Mouse (Mus musculus) NIH3T3 (cell line): ENCODE measurements at regions not wholly inside any gene's neighbourhood (a gene's known extent, or its start where the extent isn't known, plus 50 kb on each side); places are given as distances from the start of the nearest gene placed in this dataset.

ENCODE experiments used
- DNase-seq: peaks from one replicate; pipeline ENCODE4 v3.0.0-alpha.2; 2012; ENCODE audit warnings: low read depth

DNA sequence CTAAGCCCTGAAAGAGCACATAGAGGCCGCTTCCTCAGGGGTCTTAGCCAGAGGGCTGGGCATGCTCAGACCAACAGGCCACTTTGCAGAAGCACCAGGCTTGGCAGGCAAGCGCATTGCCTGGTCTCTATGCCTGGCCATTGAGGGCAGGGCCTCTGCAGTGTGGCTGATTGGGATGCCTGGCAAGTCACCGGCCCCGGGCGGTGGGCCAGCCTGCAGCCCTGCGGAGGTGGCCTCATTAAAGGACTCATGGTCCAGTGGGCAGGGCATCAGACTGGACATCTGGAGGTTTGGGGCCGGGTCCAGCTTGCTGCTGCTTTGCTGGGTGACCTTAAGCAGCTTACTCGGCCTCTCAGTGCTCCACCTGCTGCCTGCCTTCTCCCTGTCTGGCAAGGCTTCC is 165.3 kb downstream of the Inhbb start:
- no peak for DNase-seq

DNA sequence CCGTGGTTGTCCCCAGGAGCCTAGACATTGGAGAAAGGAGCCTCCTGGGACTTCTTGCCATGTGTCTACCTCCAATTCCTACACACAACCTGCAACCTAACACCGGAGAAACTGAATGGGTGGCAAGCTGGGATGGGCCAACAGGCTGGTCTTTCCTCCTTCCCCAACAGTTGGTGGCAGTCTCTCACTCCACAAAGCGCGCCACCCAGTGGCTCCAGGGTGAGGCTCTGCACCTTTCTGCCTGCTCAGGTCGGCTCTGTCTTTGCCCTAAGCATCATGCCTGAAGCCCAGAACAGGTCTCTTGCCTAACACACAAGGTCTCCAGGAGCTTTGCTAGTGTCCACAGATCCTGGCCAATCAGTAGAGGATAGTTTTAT is 166.0 kb downstream of the Inhbb start:
- DNase-seq: no peak

DNA sequence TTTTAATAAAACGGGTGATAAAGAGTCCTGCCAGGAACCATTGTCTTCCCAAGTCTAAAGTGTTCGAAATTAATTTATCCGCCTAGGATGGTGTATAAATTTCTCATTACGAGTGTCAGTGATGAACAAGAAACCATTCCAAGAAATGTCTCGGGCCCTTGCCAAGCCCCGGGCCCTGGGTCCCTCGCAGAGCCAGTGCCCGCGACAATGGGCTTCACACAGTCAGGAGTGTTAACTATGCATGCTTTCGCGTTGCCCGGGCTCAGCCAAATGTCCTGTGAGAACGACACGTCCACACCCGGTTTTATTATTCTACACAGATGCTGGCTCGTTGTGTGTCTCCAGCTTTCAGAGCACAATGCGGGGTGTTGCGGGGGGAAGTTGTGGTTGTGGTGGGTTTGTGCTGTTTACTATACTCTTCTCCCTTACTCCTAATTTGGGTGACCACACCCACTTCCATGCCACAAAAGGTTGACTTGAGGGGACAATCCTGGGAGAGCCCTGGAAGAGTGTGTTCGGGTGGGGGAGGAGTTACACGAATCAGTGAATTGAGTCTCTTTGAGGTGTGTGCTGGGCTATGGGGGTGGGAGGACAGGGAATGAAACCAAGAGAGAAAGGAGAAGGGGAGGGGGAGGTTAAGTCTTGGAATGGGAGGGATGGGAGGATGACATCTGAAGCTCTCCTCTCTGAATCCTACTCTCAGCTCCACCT is 166.5 kb downstream of the Inhbb start:
- no peak for DNase-seq

DNA sequence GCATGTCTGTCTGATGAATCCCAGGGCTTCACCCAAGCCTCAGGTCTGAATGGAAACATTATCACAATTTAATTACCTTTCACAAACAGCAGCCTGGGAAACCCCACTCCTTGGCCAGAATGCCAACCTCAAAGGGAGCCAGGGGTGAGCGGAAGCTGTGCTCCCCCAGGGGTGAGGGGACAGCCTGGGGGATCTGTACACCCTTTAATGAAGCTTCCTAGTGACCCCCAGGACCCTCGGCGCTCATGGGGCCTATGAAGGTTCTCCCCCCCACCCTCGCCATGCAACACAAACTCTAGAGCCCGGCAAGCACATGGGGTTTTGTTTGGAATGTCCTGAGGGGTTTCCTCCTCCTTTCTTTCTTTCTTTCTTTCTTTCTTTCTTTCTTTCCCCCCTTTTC is 167.1 kb downstream of the Inhbb start:
- no peak for DNase-seq

DNA sequence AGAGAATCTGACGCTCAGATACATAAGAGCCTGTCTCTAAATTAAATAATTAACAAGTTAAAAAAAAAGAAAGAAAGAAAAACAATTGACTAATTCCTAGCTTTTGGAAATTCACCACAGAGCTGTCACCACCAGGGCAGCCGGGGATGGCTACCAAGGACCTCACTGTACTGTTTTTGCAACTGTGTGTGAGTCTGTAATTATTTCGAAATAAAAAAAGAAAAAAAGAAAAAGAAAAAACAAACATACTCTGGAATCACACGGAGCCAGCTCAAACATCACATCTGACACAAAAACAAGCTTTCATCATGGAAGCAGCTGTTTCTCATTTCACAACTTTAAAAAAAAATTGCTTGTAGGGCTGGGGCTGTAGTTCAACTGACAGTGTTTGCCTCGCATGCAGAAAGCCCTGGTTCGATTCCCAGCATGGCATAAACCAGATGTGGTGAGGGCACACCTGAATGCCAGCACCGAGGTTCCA is 168.6 kb downstream of the Inhbb start:
- DNase-seq: peak; percentile 61

DNA sequence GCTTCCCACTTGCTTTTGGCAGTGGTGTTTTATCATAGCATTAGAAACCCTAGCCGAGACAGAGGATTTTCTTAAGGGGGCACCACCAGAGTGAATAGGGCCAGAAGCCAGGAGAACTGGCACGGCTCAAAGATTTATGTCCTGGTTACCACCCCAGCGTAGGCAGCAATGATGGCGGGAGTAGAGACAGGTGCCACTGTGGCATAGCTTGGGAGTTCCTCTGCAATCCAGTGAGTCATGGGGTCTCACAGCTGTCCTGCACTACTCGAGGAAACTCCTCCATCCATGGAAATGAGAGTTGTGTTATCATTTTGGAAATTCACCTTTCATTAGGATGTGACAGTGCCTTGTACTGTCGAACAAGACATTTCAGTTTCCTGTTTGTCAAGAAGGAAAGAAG is 169.6 kb downstream of the Inhbb start:
- no peak for DNase-seq

DNA sequence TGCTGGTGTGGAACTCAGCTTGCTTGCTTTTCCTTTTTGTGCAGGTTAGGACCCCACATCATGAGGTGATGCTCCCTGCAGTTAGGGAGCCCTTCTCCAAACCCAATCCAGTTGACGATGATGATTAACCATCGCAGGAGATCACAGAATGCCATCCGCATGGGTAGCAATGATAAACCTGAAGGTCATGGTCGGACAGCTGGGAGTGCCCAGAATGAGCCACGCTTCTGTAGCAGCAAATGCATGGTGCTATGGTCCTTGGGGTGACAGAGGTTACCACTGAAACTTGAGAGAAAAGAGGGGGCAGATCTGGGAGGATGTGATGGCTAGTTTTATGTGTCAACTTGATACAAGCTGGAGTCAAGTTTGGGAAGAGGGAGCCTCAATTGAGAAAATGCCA is 170.3 kb downstream of the Inhbb start:
- no peak for DNase-seq

DNA sequence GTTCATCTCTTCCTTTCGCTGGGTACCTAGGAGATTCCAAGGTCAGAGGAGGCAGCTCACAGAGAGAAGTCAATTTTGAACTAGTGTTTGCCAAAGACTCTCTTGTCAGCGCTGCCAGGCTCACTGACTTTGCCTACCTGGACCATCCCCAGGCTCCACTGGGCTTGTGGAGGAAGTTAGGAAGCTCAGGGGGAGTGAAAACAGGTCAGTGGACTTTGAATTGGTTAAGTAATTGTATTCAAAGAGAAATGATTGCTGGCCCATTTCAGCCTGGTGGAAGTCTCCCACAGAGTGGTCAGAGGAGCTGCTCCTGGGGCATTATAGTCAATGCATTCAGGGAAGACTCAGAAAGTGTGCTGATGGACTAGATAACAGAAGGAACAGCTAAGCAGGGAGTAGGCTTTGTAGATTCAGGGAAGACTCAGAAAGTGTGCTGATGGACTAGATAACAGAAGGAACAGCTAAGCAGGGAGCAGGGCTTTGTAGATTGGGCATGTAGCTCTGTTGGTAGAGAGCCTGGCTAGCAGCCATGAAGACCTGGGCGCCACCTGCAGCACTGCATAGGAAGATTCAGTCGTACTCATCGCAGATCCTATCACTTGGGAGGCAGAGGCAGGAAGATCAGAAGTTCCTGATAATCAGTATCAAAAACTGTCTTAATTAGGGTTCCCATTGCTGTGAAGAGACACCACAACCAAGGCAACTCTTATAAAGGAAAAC is 173.1 kb downstream of the Inhbb start:
- no peak for DNase-seq

DNA sequence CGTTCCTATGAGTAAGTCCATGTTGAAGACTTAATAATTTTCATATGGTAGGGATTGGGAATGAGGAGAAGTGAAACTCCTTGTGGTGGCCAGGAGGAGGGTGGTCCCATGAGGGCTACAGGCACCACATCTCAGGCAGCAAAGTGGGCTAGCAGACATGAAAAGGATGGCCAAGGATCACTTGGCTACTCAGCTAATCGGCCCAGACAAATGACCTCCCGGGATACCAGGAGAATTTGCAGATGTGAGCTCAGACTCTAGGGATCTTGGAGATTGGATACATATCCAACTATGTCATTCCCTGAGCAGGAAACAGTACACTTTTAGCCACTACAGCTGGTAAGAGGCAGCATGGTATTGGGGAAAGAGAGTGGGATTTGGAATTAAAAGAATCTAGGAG is 174.9 kb downstream of the Inhbb start:
- no peak for DNase-seq

DNA sequence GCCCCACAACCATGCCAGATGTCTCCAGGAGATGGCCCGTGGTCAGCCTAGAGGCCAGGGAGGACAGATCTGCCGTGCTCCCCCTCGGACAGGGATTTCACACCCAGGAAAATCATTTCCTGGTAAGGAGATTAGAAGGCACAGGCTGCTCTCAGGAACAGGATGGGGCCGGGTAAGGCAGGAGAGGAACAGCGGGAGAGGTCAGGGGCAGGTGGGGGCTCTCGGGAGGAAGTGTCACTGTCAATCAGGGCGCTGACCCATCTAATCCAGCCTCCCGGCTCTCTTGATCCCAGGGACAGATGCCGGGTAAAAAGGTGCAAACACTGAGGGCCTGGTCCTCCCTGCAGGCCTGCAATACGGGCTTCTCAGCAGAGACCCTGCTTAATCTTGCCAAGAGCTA is 183.6 kb downstream of the Inhbb start:
- no peak for DNase-seq

DNA sequence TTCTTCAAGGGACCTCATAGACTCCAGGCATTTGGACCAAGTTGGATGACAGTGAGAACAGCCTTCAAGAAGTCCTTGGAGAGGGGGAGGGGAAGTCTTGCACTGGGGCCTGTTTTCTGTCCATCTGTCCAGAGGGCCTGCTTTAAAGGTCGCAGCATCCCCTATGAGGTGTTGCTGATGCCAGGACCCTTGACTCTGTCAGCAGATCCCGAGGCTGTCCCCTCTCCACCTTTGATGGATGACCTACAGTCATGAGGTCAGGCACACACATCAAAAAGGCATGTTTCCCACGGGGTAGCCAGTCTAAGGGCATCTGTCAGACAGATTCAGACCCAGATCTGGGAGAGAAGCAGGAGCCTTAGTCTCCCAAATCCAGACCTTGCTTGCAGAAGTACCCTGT is 183.4 kb upstream of the Gli2 start:
- no peak for DNase-seq

DNA sequence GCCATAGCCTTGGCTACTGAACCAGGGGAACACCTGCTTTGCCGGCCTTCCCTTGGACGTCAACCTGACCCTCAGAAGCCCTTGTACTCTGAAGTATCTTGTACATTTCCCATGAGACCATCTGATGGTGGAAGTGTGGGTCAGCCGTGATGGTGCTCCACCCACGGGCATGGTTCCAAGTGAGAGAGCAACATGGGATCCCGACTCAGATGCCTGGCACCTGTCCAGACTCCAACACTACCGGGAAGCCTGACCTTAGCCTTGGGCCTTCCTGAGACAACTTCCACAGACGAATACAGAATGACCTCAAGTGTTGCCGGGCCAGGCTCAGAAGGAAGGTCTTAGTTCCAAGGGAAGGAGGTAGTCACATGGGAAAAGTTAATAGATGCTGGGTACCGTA is 181.0 kb upstream of the Gli2 start:
- DNase-seq: peak; percentile 26

DNA sequence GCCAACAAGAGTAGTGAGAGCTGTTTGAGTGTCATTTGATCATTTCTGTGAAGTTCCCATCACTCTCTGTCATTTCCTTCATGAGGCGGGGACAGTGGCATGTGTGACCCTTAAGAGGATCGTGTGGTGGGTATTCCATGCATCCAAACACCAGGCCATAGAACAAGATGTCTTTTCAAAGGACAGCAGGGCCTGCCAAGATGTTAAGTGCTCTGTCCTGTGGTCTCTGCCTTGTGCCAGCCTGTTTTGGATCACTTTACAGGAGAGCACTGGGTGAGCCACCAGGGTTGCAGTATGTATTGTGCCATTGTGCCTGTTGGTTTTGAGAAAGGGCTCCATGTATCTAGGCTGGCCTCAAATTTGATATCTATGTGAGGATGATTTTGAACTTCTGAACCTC is 173.6 kb upstream of the Gli2 start:
- no peak for DNase-seq

DNA sequence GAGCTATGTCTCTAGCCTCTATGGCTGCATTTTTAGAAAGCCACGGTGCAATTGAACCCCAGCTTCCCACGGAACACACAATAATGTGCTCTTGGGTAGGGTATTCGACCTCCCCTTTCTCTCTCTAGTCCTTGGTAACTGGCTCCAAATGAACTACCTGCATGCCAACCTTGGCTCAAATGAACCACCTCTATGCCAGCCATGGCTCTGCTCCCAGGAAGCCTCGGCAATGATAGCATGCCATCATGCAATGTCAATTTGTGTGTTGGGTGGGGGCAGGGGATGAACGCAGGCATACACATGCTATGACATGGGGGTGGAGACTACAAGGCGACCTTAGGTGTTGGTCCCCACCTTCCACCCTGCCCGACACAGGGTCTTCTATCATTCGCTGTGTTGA is 170.5 kb upstream of the Gli2 start:
- no peak for DNase-seq

DNA sequence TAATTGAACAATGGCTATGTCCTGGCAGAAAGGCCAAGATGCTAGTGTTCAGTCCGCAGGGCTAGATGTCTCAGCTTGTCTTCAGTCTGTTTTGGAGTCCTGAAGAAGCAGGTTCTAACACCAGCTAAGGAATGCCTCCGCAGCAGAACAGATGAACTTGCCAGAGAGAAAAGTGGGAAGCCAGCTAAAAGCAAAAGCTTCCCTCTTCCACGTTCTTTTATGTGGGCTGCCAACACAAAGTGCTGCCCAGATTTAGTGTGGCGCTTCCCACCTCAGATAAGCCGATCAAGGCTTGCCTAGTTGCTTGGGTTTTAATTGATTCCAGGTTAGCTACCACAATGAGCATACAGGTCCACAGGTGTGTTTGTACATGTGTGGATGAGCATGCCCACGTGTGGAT is 168.5 kb upstream of the Gli2 start:
- DNase-seq: no peak

DNA sequence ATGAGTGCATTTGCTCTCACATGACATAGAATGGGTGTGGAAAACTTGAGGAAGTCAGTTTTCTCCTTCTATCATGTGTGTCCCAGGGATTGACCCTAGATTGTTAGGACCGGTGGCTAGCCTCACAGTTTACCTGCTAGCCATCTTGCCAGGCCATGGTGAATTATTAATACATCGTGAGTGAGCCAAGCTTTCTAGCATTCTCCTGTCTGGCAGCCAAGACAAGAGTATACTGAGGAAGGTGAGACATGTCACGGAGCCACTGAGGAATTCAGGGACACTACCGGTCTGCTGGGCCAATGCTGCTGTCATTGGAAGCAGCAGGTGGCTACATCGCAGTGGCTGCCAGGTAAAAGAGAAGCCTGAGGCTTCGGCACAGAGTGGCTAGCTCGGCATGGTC is 167.6 kb upstream of the Gli2 start:
- DNase-seq: no peak

DNA sequence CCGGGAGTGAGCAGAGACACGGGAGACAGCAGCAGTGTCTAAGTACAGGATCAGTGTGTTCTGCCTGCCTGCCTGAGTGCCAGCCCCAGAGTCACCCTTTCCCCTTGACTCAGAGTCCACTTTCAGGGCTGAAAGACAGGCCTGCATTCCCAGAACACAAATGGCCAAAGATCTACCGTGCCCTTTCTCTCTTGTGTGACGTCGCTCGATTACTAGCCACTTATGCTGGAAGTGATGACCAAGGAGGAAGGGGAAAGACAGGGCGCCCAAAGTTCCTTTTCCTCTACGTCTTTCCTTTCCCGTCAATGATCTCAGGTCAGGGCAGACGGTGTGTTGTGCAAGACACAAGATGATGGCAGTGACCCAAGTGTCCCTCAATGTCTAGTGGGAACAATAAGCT is 166.4 kb upstream of the Gli2 start:
- no peak for DNase-seq

DNA sequence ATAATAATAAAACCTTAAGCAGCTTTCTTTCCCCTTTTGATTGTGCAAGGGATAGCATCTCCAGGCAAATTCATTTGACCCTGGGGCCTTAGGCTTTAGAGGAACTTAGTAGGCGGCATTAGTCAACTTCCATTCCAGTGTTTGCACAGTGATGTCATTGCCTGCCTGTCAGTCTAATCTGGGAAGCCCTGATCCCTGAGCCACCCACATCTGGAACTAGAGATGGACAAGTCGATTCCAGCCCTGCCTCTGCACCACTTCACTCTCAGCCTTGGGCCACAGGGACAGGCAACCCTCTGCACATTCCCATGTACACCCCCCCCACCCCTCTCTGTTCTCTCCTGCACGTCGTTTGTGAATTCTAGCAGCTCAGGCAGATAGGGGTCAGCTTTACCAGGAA is 164.0 kb upstream of the Gli2 start:
- DNase-seq: peak; percentile 24

DNA sequence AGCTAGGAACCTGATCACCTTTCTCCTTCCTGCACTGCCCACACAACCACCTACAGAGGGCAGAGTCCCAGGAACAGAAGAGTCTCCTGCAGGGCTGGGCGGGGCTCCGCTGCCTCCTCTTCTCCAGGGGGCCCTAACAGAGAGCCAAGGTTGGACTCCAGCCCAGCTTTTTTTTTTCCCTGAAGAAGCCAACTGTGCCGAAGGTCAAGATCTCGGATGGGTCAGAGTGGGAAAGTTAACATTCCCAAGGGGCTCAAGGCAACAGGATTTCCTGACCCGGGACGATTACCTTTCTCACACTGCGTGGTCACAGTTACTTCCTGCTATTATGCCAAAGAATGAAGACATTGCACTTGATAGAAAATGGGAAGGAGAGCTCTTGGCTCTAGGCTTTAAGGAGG is 156.2 kb upstream of the Gli2 start:
- DNase-seq: no peak

DNA sequence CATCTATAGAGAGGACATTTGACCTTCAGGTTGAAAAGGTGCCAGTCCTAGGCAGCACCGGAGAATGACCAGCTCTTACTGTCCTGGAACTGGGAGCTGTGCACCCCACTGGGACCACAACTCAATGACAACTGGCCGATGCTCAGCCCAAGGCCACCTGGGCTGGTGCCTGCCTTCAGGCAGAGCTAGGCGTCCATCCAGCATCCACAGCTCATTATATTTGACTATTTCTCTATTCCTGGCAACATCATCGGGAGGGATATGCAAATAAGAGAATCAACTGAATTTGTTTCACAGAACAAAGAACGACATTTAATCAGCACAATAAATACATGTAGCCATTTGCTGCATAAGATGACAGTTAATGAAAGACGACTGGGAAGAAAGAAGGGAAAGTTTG is 149.0 kb upstream of the Gli2 start:
- DNase-seq: no peak

DNA sequence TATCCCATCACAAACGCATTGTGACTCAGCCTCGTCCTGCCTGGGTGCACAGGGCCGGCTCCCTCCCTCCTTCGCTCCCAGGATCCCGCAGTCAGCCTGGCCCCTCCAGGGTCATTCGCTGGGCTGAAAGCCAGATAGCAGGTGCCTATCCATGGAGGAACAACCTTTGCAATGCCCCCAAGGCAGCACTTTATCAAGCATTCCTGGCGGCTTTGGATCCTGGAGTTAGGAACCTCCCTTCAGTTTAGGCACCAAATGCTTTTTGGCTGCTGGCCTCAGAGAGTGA is 143.9 kb upstream of the Gli2 start:
- DNase-seq: peak; percentile 9

DNA sequence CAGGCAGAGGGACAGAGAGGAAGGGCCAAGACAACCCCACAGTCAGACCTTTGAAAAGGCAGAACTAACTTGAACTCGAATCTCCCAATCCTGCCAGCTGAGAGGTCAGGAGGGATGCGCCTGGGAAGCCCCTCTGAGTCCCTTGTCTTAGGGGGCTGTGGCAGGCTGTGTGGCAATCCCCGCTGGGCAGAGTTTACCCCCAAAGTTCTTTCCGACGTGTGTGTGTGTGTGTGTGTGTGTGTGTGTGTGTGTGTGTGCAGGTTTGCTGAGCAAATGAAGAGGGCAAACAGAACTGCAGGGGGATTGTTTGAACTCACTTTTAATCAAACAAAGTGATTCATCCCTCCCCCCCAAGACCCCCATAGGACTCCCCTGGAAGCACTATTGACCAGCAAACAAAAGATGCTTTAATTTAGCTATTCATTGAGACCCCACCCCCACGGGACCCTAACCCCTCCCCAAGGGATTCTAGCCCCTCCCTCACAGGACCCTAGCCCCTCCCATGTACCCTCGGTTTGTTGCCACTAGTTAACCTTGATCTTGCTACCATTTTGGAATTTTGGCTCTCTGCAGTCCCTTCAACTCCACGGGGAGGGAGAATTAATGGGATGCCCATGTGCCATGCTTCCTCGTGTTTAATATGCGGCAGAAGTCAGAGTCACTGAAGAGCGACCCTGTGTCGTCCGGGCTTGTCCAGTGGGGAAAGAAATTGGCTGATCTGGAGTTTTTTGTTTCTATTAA is 143.4 kb upstream of the Gli2 start:
- no peak for DNase-seq

DNA sequence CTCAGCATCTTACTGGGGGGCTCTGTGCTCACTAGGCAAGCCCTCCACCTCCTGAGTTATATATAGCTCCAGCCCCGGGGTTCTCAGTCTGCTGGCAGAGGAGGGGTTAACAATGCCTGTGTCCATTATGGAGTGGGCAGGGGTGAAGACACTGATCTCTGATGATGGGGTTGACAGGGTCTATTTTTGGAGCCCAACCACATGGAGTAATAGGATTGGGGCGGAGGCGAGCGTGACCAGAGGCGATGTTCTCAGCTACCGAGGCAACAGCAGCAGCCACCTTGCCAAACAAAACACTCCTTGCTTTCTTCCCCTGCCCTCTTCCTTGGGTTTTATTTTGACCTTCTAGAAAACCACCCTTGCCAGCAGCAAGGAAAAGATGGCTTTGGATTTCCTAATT is 141.1 kb upstream of the Gli2 start:
- no peak for DNase-seq

DNA sequence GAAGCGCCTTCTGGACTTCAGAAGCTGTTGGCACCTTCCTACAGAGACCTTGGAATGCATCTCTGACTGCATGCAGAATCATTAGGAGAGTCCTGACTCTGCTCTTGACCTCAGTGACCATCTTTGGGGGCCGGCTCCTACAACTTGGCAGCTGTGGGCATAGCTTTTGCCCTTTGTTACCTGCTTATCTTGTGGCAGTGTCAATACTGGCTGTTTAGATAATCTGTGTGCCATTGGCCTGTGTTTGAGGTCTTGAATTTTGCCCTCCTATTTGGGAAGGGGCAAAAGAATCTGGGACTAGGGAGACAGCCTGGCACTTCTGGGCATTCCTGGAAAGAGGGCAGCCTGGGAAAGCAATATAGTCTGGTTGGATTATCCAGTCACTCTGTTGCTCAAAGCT is 137.8 kb upstream of the Gli2 start:
- no peak for DNase-seq
